Mouse (Mus musculus) kidney, adult 9 months (tissue): ENCODE results near the gene Ntm.

Experiments used
- DNase-seq: peaks from one replicate; pipeline ENCODE4 v3.0.0; 2022

Gene Ntm

GRCm38 (mm10) chr9:29092443-29092842 lies 870.5 kb downstream of the Ntm start:
- no peak for DNase-seq

- DNase-seq, result no peak
These were observed 874.3 kb downstream of the Ntm start for GRCm38 (mm10) chr9:29088657-29089056.

- DNase-seq, result no peak
These were observed 875.3 kb downstream of the Ntm start for GRCm38 (mm10) chr9:29087656-29088055.

GRCm38 (mm10) chr9:29087171-29087570 lies 875.8 kb downstream of the Ntm start:
- DNase-seq, result no peak

GRCm38 (mm10) chr9:29075924-29076577 lies 886.9 kb downstream of the Ntm start:
- no peak for DNase-seq

GRCm38 (mm10) chr9:29075243-29075642 lies 887.7 kb downstream of the Ntm start:
- no peak for DNase-seq

- no peak for DNase-seq
These were observed 888.4 kb downstream of the Ntm start for GRCm38 (mm10) chr9:29074494-29074893.

GRCm38 (mm10) chr9:29071997-29072396 lies 890.9 kb downstream of the Ntm start:
- DNase-seq, result peak; percentile 2

- DNase-seq, result no peak
These were observed 895.4 kb downstream of the Ntm start for GRCm38 (mm10) chr9:29067572-29067971.

GRCm38 (mm10) chr9:29060293-29060692 lies 902.6 kb downstream of the Ntm start:
- DNase-seq, result peak; percentile 3

- DNase-seq, result no peak
These were observed 904.1 kb downstream of the Ntm start for GRCm38 (mm10) chr9:29058811-29059210.

GRCm38 (mm10) chr9:29055637-29056036 lies 907.3 kb downstream of the Ntm start:
- DNase-seq, result no peak

- no peak for DNase-seq
These were observed 926.5 kb downstream of the Ntm start for GRCm38 (mm10) chr9:29036466-29036865.

GRCm38 (mm10) chr9:29036058-29036457 lies 926.9 kb downstream of the Ntm start:
- DNase-seq, result no peak

- no peak for DNase-seq
These were observed 936.5 kb downstream of the Ntm start for GRCm38 (mm10) chr9:29026410-29026809.

GRCm38 (mm10) chr9:29025603-29026002 lies 937.3 kb downstream of the Ntm start:
- no peak for DNase-seq

GRCm38 (mm10) chr9:29025104-29025503 lies 937.8 kb downstream of the Ntm start:
- DNase-seq, result no peak

- DNase-seq, result no peak
These were observed 946.1 kb downstream of the Ntm start for GRCm38 (mm10) chr9:29016879-29017278.

GRCm38 (mm10) chr9:29013881-29014280 lies 949.1 kb downstream of the Ntm start:
- no peak for DNase-seq

GRCm38 (mm10) chr9:29012541-29012940 lies 950.4 kb downstream of the Ntm start:
- no peak for DNase-seq

- DNase-seq, result no peak
These were observed 951.5 kb downstream of the Ntm start for GRCm38 (mm10) chr9:29011476-29011875.

GRCm38 (mm10) chr9:29004534-29004933 lies 958.4 kb downstream of the Ntm start:
- DNase-seq, result no peak

GRCm38 (mm10) chr9:28999951-29000351 lies 963.0 kb downstream of the Ntm start:
- no peak for DNase-seq

- no peak for DNase-seq
These were observed 985.7 kb downstream of the Ntm start for GRCm38 (mm10) chr9:28977275-28977674.

- DNase-seq, result no peak
These were observed 993.5 kb downstream of the Ntm start for GRCm38 (mm10) chr9:28969455-28969854.
